8 mouse cellular contexts compared by ENCODE assay signal in genomic region chr10:80052374-80052764, GRCm38 (mm10). TPM values are rescaled to one million over a fixed set of nuclear protein-coding genes. Genes with fewer than 3 reads are reported as not detected.
DNase-seq lines count a peak whose midpoint lies in the region; ATAC-seq and TF ChIP-seq lines count a peak whose summit lies in the region.

No protein-coding gene starts in this region.

- peaks cover 34% of the 10 kb centered on the region for H3K4me1 ChIP-seq in kidney, adult 2 months (ENCODE audit: control insufficient read depth, insufficient read depth, low read length)
- H3K4me1 ChIP-seq in CH12.LX (ENCODE audit: control insufficient read depth in 1 of 2, insufficient read depth in 2 of 2) (peaks cover 16 to 68% of the 10 kb centered on the region in 2 experiments), ES-Bruce4 (ENCODE audit: control insufficient read depth, insufficient read depth, low read length) (peaks cover 6% of the 10 kb centered on the region)
- H3K4me1 ChIP-seq in limb, embryonic 12.5 days (replicated peaks): peaks cover 32% of the 10 kb centered on the region

- no peaks in the 10 kb centered on the region for H3K27me3 ChIP-seq in kidney, adult 2 months (replicated peaks; ENCODE audit: control insufficient read depth, insufficient read depth, low read length)
- H3K27me3 ChIP-seq in CH12.LX (replicated peaks): no peaks in the 10 kb centered on the region
- H3K27me3 ChIP-seq in ES-Bruce4 (ENCODE audit: control insufficient read depth, insufficient read depth, low read length, poor library complexity, severe bottlenecking): no peaks in the 10 kb centered on the region
- peaks cover 2% of the 10 kb centered on the region; the same call in 1 of the 2 replicates for H3K27me3 ChIP-seq in limb, embryonic 12.5 days

- H3K9ac ChIP-seq in CH12.LX (ENCODE audit: insufficient read depth, low read depth) (peak overlapping the region; percentile 15; the same call in 1 of the 2 replicates), ES-Bruce4 (ENCODE audit: low read depth, poor library complexity, severe bottlenecking) (peak overlapping the region; percentile 71)
- no peak overlapping the region for H3K9ac ChIP-seq in limb, embryonic 12.5 days (replicated peaks)

- no peak overlapping the region for H3K4me3 ChIP-seq in kidney, adult 2 months (ENCODE audit: insufficient read depth, low read depth, low read length)
- H3K4me3 ChIP-seq in CH12.LX (replicated peaks in 1 of 3; ENCODE audit: low read depth in 2 of 3, low read length in 2 of 3, poor library complexity in 1 of 3) (no peak overlapping the region), ES-Bruce4 (ENCODE audit: low read depth, low read length) (0 out of 2 replicates have a peak overlapping the region, but pooled peaks have one; percentile 1)
- H3K4me3 ChIP-seq in limb, embryonic 12.5 days (replicated peaks): no peak overlapping the region
- no peak overlapping the region for H3K4me3 ChIP-seq in left cerebral cortex, adult 2 months

- TF ChIP-seq RAD21 in CH12.LX (IDR thresholded peaks at IDR 0.05; ENCODE audit: low read depth, low read length): no peak

- intact Hi-C loops in left cerebral cortex, adult 2 months (cut with DNase I): no loop called here

- no peak for TF ChIP-seq CTCF in kidney, adult 2 months (conservative IDR thresholded peaks at IDR 0.05; ENCODE audit: insufficient read depth, insufficient read length, low read depth, low read length)
- TF ChIP-seq CTCF in CH12.LX (conservative IDR thresholded peaks at IDR 0.05 in 1 of 2, IDR thresholded peaks at IDR 0.05 in 1 of 2; ENCODE audit: low read depth in 2 of 2, low read length in 2 of 2): no peak
- TF ChIP-seq CTCF in ES-Bruce4 (IDR thresholded peaks at IDR 0.05; ENCODE audit: low read depth, low read length): no peak
- no peak for TF ChIP-seq CTCF in left cerebral cortex, adult 2 months (IDR thresholded peaks at IDR 0.05)

- dilution Hi-C loops in CH12.LX (cut with MboI; ENCODE audit: extremely low pct_ligation_motif_present, extremely low pct_unique_long_range_greater_than_20kb, low sequenced_read_pairs): no loop called here

- peak overlapping the region; percentile 92 for H3K27ac ChIP-seq in kidney, adult 2 months (ENCODE audit: insufficient read depth, low read depth, low read length)
- H3K27ac ChIP-seq in CH12.LX (ENCODE audit: insufficient read depth, low read depth) (peak overlapping the region; percentile 77), ES-Bruce4 (ENCODE audit: insufficient read depth, low read length) (peak overlapping the region; percentile 99)
- no peak overlapping the region for H3K27ac ChIP-seq in limb, embryonic 12.5 days
- H3K27ac ChIP-seq in left cerebral cortex, adult 2 months: no peak overlapping the region

- H3K4me2 ChIP-seq in CH12.LX (ENCODE audit: insufficient read depth, low read depth, poor library complexity, severe bottlenecking): no peak overlapping the region
- peak overlapping the region; percentile 77 for H3K4me2 ChIP-seq in limb, embryonic 12.5 days

- no peak for TF ChIP-seq POLR2A in kidney, adult 2 months (IDR thresholded peaks at IDR 0.05; ENCODE audit: low read depth, low read length)
- TF ChIP-seq POLR2A in CH12.LX (IDR thresholded peaks at IDR 0.05; ENCODE audit: low read depth, low read length) (no peak), ES-Bruce4 (IDR thresholded peaks at IDR 0.05; ENCODE audit: insufficient read depth, low read length) (no peak)

- 78% methylated on average over 5 of the region's 5 CpGs for WGBS in kidney, adult 2 months
- 79% methylated on average over 5 of the region's 5 CpGs for WGBS in limb, embryonic 12.5 days

- in situ Hi-C loops in CH12.LX (cut with MboI; ENCODE audit: low pct_ligation_motif_present, low pct_unique_long_range_greater_than_20kb, low sequenced_read_pairs): no loop called here

- H3K9me3 ChIP-seq in CH12.LX (replicated peaks; ENCODE audit: low read length) (no peaks in the 10 kb centered on the region), ES-Bruce4 (replicated peaks; ENCODE audit: control insufficient read depth, insufficient read depth, low read length, poor library complexity, severe bottlenecking) (no peaks in the 10 kb centered on the region)
- H3K9me3 ChIP-seq in limb, embryonic 12.5 days: no peaks in the 10 kb centered on the region

- no peak for TF ChIP-seq EP300 in CH12.LX (IDR thresholded peaks at IDR 0.05; ENCODE audit: low read length)
- no peak for TF ChIP-seq EP300 in ES-Bruce4 (IDR thresholded peaks at IDR 0.05; ENCODE audit: insufficient read depth, low read depth, low read length)

- peaks cover 3% of the 10 kb centered on the region for H3K36me3 ChIP-seq in kidney, adult 2 months (ENCODE audit: control insufficient read depth, insufficient read depth, low read length)
- H3K36me3 ChIP-seq in CH12.LX (replicated peaks in 1 of 2; ENCODE audit: control insufficient read depth in 1 of 2, insufficient read depth in 1 of 2, low read length in 1 of 2) (peaks cover 20 to 26% of the 10 kb centered on the region in 2 experiments), ES-Bruce4 (ENCODE audit: control insufficient read depth, insufficient read depth, low read length, poor library complexity, severe bottlenecking) (peaks cover 20% of the 10 kb centered on the region)
- H3K36me3 ChIP-seq in limb, embryonic 12.5 days: peaks cover 23% of the 10 kb centered on the region

- no peak for ATAC-seq in limb, embryonic 12.5 days (ENCODE audit: insufficient number of reproducible peaks, insufficient read depth, low FRiP score, low TSS enrichment, low read depth)

- no peak for DNase-seq in kidney, adult 2 months
- no peak for DNase-seq in kidney, postnatal 14 days
- DNase-seq in CH12.LX (ENCODE audit: extremely low read depth): no peak
- no peak for DNase-seq in ovary, adult 18-20 months (ENCODE audit: low spot score)
- no peak for DNase-seq in embryo, embryonic 10 days (ENCODE audit: low spot score)
- no peak for DNase-seq in left cerebral cortex, adult 2 months (ENCODE audit: extremely low spot score in 1 of 2, low spot score in 2 of 2)

- H3K79me2 ChIP-seq in CH12.LX (replicated peaks; ENCODE audit: control insufficient read depth, extremely low read depth, insufficient read depth, poor library complexity, severe bottlenecking): peaks cover 15% of the 10 kb centered on the region

TF ChIP-seq in CH12.LX, 34 proteins besides CTCF, POLR2A, EP300 and RAD21 (continues in another document):
- no peak for TF ChIP-seq NELFE (IDR thresholded peaks at IDR 0.05; ENCODE audit: low read depth, low read length)
- no peak for TF ChIP-seq E2F4 (IDR thresholded peaks at IDR 0.05; ENCODE audit: insufficient replicate concordance, low read depth, low read length)
- no peak for TF ChIP-seq BHLHE40 (IDR thresholded peaks at IDR 0.05; ENCODE audit: low read depth, low read length)
- TF ChIP-seq CHD1 (IDR thresholded peaks at IDR 0.05; ENCODE audit: low read depth, low read length): no peak
- TF ChIP-seq KAT2A (IDR thresholded peaks at IDR 0.05; ENCODE audit: insufficient replicate concordance, low read length): no peak
- no peak for TF ChIP-seq ELF1 (IDR thresholded peaks at IDR 0.05; ENCODE audit: low read depth, low read length)
- no peak for TF ChIP-seq CHD2 (IDR thresholded peaks at IDR 0.05; ENCODE audit: low read length)
- no peak for TF ChIP-seq RCOR1 (conservative IDR thresholded peaks at IDR 0.05; ENCODE audit: low read depth, low read length)
- no peak for TF ChIP-seq USF2 (conservative IDR thresholded peaks at IDR 0.05; ENCODE audit: low read depth, low read length)
- TF ChIP-seq SMC3 (IDR thresholded peaks at IDR 0.05; ENCODE audit: low read depth, low read length): no peak

RNA-seq across cellular contexts. Expression of gene Gpx4, which starts 5.4 kb away (rescaled TPM):
- 1,431 and 1,557 TPM in 2 replicates for polyA plus RNA-seq in kidney, adult 2 months (2012; rRNA removed)
- total RNA-seq in CH12.LX (2012; rRNA removed) (368 and 459 TPM in 2 replicates), CH12.LX (2014; rRNA removed) (352 and 386 TPM in 2 replicates)
- polyA plus RNA-seq in CH12.LX (2012; ENCODE audit: insufficient read length, low read depth) (332 and 353 TPM in 2 replicates), ES-Bruce4 (2011; ENCODE audit: insufficient read depth, insufficient read length, low read depth, missing spikeins) (479 and 507 TPM in 2 replicates)
- polyA plus RNA-seq in limb, embryonic 12.5 days (2016; fragmentation: Nextera tagmentation; extraction: Ambion mirVana): 463 and 494 TPM in 2 replicates
- total RNA-seq in left cerebral cortex, adult 2 months (2021): 100 to 1,000 TPM; 494 to 526 TPM

RNA-seq across cellular contexts. Expression of gene Polr2e, which starts 12.8 kb away (rescaled TPM):
- polyA plus RNA-seq in kidney, adult 2 months (2012; rRNA removed): 230 and 235 TPM in 2 replicates
- total RNA-seq in CH12.LX (2012; rRNA removed) (127 and 132 TPM in 2 replicates), CH12.LX (2014; rRNA removed) (98.3 and 105 TPM in 2 replicates)
- polyA plus RNA-seq in CH12.LX (2012; ENCODE audit: insufficient read length, low read depth) (194 and 227 TPM in 2 replicates), ES-Bruce4 (2011; ENCODE audit: insufficient read depth, insufficient read length, low read depth, missing spikeins) (176 and 180 TPM in 2 replicates)
- 241 and 251 TPM in 2 replicates for polyA plus RNA-seq in limb, embryonic 12.5 days (2016; fragmentation: Nextera tagmentation; extraction: Ambion mirVana)
- total RNA-seq in left cerebral cortex, adult 2 months (2021): 10 to 100 TPM; 73.0 to 76.0 TPM

RNA-seq across cellular contexts. Expression of gene Arhgap45, which starts 35.9 kb away (rescaled TPM):
- 9.6 and 25.5 TPM in 2 replicates for polyA plus RNA-seq in kidney, adult 2 months (2012; rRNA removed)
- total RNA-seq in CH12.LX (2012; rRNA removed) (23.4 and 25.9 TPM in 2 replicates), CH12.LX (2014; rRNA removed) (10.3 and 11.8 TPM in 2 replicates)
- polyA plus RNA-seq in CH12.LX (2012; ENCODE audit: insufficient read length, low read depth) (20.2 and 21.2 TPM in 2 replicates), ES-Bruce4 (2011; ENCODE audit: insufficient read depth, insufficient read length, low read depth, missing spikeins) (6.5 and 6.9 TPM in 2 replicates)
- 12.5 and 12.6 TPM in 2 replicates for polyA plus RNA-seq in limb, embryonic 12.5 days (2016; fragmentation: Nextera tagmentation; extraction: Ambion mirVana)
- total RNA-seq in left cerebral cortex, adult 2 months (2021): 1 to 10 TPM; 3.5 TPM

RNA-seq across cellular contexts. Expression of gene Sbno2, which starts 53.0 kb away (rescaled TPM):
- polyA plus RNA-seq in kidney, adult 2 months (2012; rRNA removed): 27.7 and 30.8 TPM in 2 replicates
- total RNA-seq in CH12.LX (2012; rRNA removed) (20.7 and 22.6 TPM in 2 replicates), CH12.LX (2014; rRNA removed) (9.0 and 9.7 TPM in 2 replicates)
- polyA plus RNA-seq in CH12.LX (2012; ENCODE audit: insufficient read length, low read depth) (21.1 and 24.2 TPM in 2 replicates), ES-Bruce4 (2011; ENCODE audit: insufficient read depth, insufficient read length, low read depth, missing spikeins) (36.1 and 37.3 TPM in 2 replicates)
- polyA plus RNA-seq in limb, embryonic 12.5 days (2016; fragmentation: Nextera tagmentation; extraction: Ambion mirVana): 13.9 and 14.4 TPM in 2 replicates
- total RNA-seq in left cerebral cortex, adult 2 months (2021): 10 to 100 TPM; 21.4 to 22.1 TPM

RNA-seq across cellular contexts. Expression of gene Abca7, which starts 56.1 kb away (rescaled TPM):
- 10.6 and 11.8 TPM in 2 replicates for polyA plus RNA-seq in kidney, adult 2 months (2012; rRNA removed)
- total RNA-seq in CH12.LX (2012; rRNA removed): 6.8 and 7.0 TPM in 2 replicates
- total RNA-seq in CH12.LX (2014; rRNA removed): 2.3 TPM in 2 replicates
- 5.4 and 6.1 TPM in 2 replicates for polyA plus RNA-seq in CH12.LX (2012; ENCODE audit: insufficient read length, low read depth)
- 10.6 and 11.0 TPM in 2 replicates for polyA plus RNA-seq in ES-Bruce4 (2011; ENCODE audit: insufficient read depth, insufficient read length, low read depth, missing spikeins)
- 2.1 and 2.3 TPM in 2 replicates for polyA plus RNA-seq in limb, embryonic 12.5 days (2016; fragmentation: Nextera tagmentation; extraction: Ambion mirVana)
- 10 to 100 TPM; 13.5 to 13.8 TPM for total RNA-seq in left cerebral cortex, adult 2 months (2021)

Comparison
In these comparisons a context has a peak if more than half of its experiments do, and no peak if none do; other contexts are left out.
1. H3K27ac ChIP-seq: peak in kidney, adult 2 months (single experiment), CH12.LX (single experiment) and ES-Bruce4 (single experiment); none in limb, embryonic 12.5 days (single experiment) and left cerebral cortex, adult 2 months (single experiment).